Mouse (Mus musculus): ENCODE measurements around the gene Ndufaf3. TPM values are rescaled to one million over a fixed set of nuclear protein-coding genes. Genes with fewer than 3 reads are reported as not detected.

The Ndufaf3 gene
- total RNA-seq, 1 experiment from 2014 or later, result 65.9 TPM

DNA sequence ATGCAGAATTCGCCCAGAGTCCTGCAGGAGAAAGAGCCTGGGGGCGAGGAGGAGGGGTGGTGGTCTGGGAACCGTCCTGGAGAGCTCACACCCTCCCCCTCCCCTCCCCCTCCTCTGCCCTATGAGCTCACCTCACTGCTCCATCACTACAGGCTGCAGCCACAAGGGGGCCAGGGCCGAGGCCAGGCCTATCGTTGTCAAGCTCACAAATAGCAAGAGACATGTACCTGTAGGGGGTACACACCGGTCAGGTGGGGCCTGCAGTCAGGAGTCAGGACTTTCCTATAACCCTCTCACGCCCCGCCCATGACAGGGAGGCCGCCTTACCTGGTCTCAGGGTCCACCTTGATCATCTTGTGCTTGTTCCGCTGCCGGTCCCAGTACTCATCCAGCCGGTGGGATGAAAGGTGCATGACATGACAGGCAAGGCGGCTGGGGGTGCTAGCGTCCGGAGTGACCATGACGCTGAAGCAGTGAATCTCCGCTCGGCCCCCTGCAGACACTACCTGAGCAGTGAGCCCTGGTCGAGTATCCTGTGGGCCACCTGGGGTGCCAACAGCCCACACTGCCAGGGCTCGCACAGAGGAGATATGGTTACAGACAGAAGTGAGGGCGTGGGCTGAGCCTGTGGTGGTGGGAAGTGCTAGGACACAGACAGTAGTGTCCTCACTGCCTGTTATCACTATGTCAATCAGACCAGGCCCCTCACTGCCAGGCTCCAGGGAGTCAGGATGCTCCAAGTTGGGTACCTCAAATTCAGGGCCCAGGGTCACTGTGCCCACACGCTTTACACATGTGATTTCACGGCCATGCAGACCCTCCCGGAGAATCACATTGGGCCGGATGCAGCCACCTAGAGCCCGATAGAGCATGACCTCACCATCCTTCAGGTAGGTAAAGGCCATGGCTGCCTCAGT is 6.8 kb upstream of the Ndufaf3 start:
- DNase-seq, result peak; percentile 62

- no peak for DNase-seq
Measured at GRCm38 (mm10) chr9:108572321-108572720, 5.1 kb upstream of the Ndufaf3 start.

GRCm38 (mm10) chr9:108571401-108571973 is 4.3 kb upstream of the Ndufaf3 start:
- DNase-seq, result no peak

GRCm38 (mm10) chr9:108570207-108570896 is 3.1 kb upstream of the Ndufaf3 start:
- DNase-seq, result peak; percentile 86

DNA sequence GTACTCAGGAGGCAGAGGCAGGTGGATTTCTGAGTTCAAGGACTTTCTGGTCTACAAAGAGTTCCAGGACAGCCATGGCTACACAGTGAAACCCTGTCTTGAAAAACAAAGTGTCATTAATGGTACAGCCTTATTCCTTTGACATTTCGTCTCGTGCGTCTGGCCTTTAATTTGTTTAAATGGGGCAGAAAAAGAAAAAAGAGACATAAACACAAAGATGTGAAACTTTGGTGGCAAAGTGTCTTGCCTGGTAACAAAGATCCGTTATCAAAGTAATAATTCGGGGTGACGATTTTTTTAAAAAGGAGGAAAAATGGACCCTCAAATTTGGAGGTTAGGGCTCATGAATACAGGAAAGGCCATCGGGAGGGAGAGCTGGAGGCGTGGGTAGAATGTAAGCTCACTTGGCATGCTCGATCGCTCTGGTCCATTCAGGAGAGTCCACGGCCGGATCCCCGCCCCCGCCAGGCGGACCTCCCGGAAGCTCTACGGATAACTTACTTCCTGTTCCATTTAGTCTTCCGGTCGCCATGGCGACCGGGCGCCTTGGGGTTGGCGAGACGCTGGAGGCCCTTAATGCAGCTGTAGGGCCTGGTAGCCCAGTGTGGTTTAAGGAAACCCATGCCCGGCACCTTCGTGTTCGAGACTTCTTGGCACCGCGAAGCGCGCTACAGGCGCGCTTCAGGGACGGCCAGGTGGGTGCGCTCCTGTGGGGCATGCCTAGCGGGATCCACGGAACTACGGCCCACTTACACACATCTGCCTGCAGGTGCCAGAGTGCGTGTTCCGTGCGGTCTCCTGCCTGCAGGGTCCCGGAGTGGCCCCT is 2.4 kb upstream of the Ndufaf3 start, which contains the start of gene Dalrd3:
TSS of gene Dalrd3 (plus strand) at position 506 of the 826 bp plus-strand sequence.
- peak; percentile 91 for DNase-seq

DNA sequence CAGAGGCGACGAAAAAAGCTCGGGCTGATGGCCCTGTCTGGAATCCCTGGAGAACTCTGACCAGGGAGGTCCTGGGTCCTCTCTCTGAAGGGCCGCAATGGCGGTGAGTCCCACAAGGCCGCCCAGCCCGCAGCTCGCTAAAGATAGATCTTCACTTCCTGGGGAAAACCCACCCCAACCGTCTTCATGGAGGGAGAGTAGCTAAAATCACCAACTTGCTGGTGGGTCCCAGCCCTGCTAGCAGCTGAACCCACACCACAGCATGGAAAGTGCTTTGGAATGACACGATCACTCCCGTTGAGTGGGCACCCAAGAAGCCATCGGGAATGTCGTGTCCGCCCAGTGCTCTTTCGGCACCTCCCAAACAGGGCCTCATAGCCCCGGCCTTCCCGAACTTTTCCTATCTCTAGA is 1.3 kb upstream of the Ndufaf3 start:
- no peak for DNase-seq

- peak; percentile 31 for DNase-seq
Measured at GRCm38 (mm10) chr9:108567931-108568419, 741 bp upstream of the Ndufaf3 start.

DNA sequence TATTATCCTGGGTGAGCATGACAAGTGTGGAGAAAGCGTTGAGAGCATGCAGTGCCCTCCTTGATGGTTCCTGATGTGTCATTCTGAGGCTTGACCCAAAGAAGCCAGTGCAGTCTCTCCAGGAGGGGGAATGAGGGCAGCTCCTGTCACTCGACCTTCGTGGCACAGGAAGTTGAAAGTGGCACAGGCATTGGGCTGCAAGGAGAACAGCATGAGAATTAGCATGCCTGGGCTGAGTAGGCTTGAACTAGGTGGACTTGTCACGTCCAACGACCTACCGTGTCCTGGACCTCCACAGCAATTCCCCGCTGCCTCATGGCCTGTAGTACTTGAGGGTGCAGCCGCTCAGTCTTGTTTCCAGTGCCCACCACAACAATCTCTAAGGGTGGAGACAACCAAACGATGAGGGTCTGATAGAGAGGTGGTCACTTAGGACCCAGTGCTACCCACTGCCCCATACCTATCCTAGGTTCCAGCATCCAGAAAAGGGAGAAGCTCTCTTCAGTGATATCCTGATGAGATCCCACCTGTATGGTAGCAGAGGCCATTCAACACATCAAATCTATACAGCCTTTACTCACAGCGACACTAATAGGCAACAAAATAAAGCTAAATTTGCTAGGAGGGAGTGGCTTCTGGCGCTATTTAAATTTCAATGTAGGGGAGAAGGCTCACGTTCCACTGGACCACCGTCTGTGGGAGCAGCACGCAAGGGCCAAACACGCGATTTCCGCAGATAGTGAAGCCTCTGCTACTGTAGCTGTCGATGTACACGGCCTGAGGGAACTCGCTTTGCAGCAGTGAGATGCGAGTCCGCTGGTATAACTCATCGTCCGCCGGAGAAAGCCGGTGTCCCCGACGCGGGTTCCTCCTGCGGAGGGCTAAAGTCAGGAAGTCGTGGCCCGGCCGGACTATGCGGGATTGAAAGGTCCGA is 1.1 kb downstream of the Ndufaf3 start:
- peak; percentile 10 for DNase-seq

DNA sequence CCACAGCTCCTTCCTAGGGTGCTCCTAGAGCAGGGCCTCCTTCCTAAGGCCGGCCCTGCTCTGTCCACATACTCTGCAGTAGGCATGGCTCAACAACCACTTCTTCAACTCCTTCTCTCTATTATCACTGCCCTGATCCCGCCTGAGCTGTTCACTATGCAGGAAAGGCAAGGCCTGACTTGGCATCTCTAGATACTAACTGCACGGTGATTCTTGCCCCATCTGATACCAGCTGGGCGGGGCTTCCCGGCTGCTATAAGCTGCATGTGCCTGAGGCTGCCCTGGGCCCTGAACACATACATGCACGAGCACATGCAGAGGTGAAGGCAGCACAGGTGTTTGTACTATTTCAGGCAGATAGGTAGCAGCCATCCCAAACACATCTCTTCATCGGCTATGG is 3.1 kb downstream of the Ndufaf3 start:
- DNase-seq, result no peak

GRCm38 (mm10) chr9:108563671-108564070 is 3.6 kb downstream of the Ndufaf3 start:
- no peak for DNase-seq

GRCm38 (mm10) chr9:108560227-108560841 is 6.9 kb downstream of the Ndufaf3 start, which contains the start of gene Impdh2:
Gene Impdh2, plus strand, starts transcription at chr9:108560286.
- peak; percentile 93 for DNase-seq

GRCm38 (mm10) chr9:108559169-108559568 is 8.1 kb downstream of the Ndufaf3 start:
- no peak for DNase-seq

DNA sequence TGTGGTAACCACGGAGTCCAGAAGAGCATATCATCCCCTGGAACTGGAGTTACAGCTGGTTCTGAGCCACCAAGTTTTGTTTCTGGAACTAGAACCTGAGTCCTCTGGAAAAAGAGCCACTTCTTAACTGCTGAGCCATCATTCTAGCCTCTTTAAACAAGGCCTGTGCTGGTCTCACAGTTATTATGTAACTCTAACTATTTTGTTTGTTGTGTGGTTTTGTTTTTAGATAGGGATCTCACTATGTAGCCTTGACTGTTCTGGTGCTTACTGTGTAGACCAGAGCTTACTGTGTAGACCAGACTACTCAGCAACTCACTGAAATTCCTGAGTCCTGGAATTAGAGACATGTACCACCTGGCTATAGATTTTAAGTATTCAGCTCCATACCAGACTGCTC is 20.4 kb downstream of the Ndufaf3 start:
- DNase-seq, result no peak

DNA sequence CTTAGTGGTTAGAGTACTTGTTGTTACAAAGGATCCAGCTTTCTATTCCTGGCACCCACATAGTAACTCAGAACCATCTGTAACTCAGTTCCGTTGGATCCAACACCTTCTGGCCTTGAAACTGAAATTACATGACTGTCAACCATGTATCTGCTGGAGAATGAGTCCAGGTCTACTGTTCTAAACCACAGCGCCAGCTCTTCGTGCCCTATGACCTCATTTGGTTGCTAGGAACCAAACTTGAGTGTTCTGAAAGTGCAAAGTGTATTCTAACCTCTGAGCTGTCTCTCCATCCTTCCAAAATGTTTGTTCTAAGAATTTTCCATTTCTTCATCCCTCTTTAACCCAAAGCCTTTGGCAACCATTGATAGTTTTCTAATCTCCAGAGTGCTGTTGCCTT is 21.2 kb downstream of the Ndufaf3 start:
- no peak for DNase-seq

- DNase-seq, result no peak
Measured at GRCm38 (mm10) chr9:108540846-108541245, 26.4 kb downstream of the Ndufaf3 start.

- no peak for DNase-seq
Measured at GRCm38 (mm10) chr9:108531496-108531895, 35.7 kb downstream of the Ndufaf3 start.

DNA sequence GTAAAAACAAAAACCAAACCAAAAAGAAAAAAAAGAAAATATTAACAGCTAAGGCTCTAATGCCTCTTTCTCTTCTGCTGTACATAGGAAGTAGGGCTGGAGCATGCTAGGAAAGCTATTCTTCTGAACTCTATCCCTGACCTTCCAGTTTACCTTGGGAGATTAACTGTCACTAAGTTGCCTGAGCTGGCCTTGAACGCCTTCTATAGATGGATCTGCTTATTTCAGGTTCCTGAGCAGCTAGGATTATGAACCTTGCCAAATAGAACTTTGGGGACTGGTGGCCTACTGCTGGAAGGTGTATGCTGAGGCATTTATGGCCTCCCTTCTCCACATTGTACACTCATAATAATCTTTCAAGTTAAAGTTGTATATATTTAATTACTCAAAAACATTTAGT is 36.3 kb downstream of the Ndufaf3 start:
- DNase-seq, result no peak

DNA sequence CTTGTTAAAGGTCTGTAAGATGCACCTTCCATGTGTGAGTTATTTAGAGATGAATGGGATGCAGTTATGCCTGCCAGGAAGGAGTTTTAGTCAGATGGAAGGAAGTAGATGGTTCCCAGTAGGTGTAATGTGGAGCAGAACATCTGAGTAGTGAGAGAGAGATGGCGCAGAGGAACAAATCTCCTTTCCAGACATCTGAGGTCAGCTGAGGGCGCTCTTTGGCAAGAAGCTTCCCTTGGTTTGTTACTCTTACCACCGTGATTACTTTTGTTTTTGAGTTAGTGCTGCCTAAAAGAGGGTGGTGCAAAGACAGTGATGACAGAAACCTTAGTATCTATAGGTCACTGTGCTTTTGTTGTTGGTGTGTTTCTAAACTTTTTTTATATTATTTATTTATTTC is 41.8 kb downstream of the Ndufaf3 start:
- DNase-seq, result no peak

GRCm38 (mm10) chr9:108523341-108523740 is 43.9 kb downstream of the Ndufaf3 start:
- DNase-seq, result no peak

DNA sequence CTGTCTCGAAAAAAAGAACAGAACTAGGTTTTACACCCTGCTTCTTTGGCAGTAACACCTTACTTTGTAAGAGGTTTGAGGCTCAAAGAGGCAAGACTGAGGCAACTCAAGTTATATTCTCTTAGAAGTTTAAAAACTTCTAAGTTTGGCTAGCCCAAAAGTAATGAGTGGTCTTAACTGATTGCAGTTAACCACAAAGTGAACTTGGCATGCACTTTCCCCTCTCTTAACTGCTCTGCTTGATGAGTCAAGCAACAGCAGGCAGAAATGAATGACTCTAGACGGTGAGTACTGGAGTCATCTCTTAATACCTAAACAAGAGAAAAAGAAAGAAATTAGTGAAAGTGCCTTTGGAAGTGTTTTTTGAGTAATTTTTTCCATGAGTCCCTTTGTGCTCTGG is 45.6 kb downstream of the Ndufaf3 start:
- DNase-seq, result no peak
